Mouse (Mus musculus): ENCODE results near the gene 6030445D17Rik.

6030445D17Rik gene

GRCm38 (mm10) chr4:136462086-136462838, at the start of gene 6030445D17Rik:
TSS of gene 6030445D17Rik (plus strand) at chr4:136462250.
- peak; percentile 42 to 46 for DNase-seq (ENCODE audit: low spot score in 2 of 2)

GRCm38 (mm10) chr4:136415477-136415876, 46.6 kb upstream of the 6030445D17Rik start:
- no peak for DNase-seq (ENCODE audit: low spot score in 2 of 2)

DNA sequence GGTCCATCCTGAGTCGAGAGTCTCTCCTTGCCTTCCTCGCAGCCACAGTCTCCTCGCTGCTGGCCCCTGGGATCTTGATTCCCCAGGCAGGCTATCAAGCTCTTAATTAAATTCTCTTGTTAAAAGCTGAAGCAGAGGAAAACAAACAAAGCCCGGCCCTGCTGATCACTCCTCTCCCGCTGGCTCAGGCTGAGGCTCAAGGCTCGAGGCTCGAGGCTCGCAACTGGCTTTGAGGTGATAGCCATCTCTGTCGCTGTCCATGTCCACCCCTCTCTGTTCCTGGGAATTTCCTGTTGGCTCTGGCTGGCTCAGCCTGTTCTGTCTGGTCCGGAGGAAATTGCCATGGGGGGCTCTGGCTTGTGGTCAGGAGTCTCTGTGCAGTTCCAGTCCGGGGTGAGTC, 43.1 kb upstream of the 6030445D17Rik start:
- no peak for DNase-seq (ENCODE audit: low spot score in 2 of 2)

- no peak for DNase-seq (ENCODE audit: low spot score in 2 of 2)
Measured at GRCm38 (mm10) chr4:136419386-136419785, 42.7 kb upstream of the 6030445D17Rik start.

DNA sequence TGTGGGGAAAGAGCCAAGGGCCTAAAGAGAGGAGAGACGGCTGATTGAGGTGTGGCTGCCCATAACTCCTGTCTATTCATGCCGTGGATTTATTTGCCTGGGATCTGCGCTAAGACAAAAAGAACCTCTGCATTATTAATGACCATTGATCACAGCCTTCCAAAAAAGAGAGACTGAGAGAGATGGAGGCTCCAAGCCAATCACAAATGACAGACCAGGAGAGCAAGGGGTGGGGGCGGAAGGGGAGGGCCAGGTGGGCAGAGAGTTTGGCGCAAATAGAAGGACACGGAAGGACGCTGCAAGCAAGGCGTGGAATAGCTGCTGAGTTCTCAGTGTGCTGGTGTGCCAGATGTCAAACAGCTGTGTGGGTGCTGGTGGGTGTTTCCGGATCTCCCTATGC, 38.8 kb upstream of the 6030445D17Rik start, which contains the start of gene Htr1d:
Htr1d (plus strand) TSS at position 301 of the 400 bp plus-strand sequence.
- DNase-seq (ENCODE audit: low spot score in 2 of 2): no peak

- no peak for DNase-seq (ENCODE audit: low spot score in 2 of 2)
Measured at GRCm38 (mm10) chr4:136424120-136424999, 37.7 kb upstream of the 6030445D17Rik start.

DNA sequence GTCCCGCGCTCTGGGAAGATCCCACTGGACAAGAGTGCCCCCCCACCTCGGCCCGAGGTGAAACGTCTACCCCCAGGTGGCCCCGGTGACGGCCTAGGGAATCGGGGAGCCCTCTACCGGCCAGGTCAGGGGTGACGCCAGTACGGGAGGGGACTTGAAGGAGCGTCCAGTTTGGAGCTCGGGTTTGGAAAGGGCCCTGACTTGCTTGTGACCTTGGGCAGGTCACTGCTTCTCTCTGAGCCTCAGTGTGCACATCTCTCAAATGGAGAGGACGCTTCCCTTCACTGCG, 37.1 kb upstream of the 6030445D17Rik start:
- DNase-seq (ENCODE audit: low spot score in 2 of 2): no peak

- no peak for DNase-seq (ENCODE audit: low spot score in 2 of 2)
Measured at GRCm38 (mm10) chr4:136430609-136431375, 31.3 kb upstream of the 6030445D17Rik start.

- DNase-seq (ENCODE audit: low spot score in 2 of 2): peak in 1 of 2 experiments; percentile 30
Measured at GRCm38 (mm10) chr4:136431376-136431693, 30.7 kb upstream of the 6030445D17Rik start.

DNA sequence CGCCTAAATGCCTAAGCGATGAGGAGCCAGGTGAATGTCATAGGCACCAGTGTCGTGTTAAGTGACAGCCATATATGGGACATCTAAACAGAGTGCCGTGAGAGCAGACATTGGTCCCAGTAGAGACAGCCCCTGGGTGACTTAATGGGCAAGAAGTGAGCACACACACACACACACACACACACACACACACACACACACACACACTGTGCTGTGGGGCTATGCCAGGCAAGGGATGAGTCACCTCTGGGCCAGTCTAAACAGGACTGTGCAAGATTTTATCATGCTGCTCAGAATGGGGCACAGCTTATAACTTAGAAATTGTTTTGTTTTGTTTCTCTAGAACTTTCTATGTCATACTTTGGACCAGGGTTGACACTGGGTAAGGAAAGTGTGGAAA, 28.0 kb upstream of the 6030445D17Rik start:
- no peak for DNase-seq (ENCODE audit: low spot score in 2 of 2)

DNA sequence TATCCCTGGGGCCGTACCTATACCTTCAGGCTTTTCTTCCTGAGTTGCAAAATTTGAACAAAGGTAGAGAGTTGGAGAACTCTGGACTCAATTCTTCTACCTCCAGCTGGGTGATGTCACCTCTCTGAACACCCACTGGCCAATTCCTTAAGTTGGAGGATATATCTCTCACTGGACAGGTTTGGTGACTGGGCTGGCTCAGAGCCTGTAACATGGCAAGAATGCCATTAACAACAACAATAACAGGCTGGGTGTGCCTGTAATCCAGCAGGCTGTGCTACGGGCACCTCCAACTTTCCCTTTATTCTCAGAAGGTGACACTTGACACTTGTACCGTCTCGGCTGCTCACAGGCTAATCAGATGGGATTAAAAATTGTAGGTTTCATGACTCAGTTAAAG, 22.9 kb upstream of the 6030445D17Rik start:
- DNase-seq (ENCODE audit: low spot score in 2 of 2): no peak

DNA sequence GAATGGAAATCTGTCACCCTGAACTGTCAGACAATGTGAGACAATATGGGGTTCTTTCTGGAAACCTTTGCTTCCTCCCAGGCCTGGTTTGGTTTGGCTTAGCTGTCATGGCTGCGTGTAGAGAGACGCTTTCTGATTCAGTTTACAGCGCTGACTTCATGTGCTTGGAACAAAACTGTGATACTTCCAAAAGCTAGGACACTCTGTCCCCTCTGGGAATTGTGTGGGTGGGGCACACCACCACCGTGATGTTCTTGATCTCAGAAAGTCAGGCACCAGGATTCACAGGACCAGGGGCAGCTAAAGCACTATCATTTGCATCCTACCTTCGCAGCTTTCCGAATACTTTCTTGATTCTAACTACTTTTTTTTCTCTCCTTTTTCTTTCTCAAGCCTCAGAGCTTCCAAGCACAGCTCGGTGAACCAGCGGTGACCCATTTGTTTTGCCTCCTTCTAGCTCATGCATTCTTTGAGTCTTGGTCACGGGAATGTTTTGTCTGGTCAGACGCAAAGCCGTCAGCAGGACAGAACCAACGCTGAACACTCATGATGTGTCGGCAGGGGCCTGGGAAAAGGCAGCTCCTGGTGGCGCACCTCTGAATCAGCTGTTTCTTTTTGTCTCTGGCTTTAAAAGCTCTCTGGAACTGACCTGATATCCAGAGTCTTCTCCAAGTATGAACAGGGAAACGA, 20.6 kb upstream of the 6030445D17Rik start:
- DNase-seq (ENCODE audit: low spot score in 2 of 2): no peak

DNA sequence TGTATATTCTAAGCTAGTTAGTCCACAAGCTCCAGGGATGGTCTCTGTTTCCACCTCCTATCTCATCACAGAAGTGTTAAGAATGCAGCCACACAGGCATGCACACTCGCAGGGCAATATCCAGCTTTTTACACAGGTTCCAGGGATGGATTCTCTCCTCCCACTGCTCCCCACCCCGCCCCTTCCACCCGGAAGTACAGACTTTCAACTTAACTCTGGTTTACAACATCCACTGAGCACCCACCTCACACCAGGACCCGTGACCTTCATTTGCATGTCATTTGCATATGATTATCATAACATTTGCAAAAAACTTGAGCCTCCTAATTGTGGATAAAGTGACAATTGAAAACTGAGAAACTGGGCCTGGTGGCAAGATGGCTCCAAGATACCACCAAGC, 17.5 kb upstream of the 6030445D17Rik start:
- DNase-seq (ENCODE audit: low spot score in 2 of 2): no peak

DNA sequence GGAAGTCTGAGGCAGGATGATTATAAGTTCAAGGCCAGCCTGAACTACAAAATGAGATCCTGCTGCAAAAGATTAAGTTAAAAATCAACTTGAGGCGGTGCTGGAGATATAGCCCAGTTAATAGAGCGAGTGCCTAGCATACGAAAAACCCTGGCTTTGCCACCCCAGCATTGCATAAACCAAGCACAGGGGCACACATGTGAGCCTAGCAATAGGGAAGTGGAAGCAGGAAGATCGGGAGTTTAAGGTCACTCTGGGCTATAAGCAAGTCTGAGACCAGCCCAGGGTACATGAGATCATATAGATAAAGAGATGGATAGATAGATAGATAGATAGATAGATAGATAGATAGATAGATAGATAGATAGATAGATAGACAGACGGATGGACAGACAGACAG, 12.3 kb upstream of the 6030445D17Rik start:
- no peak for DNase-seq (ENCODE audit: low spot score in 2 of 2)

DNA sequence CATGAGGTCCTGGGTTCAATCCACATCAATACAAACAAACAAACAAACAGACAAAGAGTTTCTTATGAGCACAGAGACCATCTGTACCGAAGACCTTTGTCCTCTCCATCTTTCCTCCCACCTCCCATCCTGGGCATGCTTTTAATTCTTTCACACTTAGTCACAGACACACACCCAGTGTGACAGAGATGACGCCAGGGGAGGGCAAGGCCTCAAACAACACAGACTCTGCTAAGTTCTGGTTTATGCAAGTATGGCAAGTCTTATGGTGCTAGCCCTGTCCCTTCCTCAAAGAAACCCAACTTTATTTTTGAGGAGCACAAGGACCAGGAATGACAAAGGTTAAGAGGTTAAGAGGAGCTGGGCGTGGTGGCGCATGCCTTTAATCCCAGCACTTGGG, 11.8 kb upstream of the 6030445D17Rik start:
- DNase-seq (ENCODE audit: low spot score in 2 of 2): no peak

DNA sequence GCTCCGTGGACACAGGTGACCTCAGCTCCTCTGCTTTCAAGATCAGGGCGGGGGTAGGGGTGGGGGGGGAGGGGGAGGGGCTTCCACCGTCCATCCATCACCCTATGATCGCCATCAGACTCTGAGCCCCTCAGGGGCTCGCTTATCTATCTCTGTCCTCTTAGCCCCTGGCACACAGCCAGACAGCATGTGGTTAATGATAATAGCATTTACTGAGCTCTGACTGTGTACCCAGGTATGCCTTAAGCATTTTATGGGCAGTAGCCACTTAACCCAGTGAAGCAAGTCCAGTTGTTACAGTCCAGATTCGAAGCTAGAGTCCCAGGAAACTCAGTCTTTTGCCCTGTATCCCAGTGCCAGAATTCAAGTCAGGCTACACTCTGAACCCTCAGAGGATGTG, 10.5 kb upstream of the 6030445D17Rik start:
- no peak for DNase-seq (ENCODE audit: low spot score in 2 of 2)

GRCm38 (mm10) chr4:136452286-136452685, 9.8 kb upstream of the 6030445D17Rik start:
- DNase-seq (ENCODE audit: low spot score in 2 of 2): no peak

GRCm38 (mm10) chr4:136452792-136453191, 9.3 kb upstream of the 6030445D17Rik start:
- no peak for DNase-seq (ENCODE audit: low spot score in 2 of 2)

DNA sequence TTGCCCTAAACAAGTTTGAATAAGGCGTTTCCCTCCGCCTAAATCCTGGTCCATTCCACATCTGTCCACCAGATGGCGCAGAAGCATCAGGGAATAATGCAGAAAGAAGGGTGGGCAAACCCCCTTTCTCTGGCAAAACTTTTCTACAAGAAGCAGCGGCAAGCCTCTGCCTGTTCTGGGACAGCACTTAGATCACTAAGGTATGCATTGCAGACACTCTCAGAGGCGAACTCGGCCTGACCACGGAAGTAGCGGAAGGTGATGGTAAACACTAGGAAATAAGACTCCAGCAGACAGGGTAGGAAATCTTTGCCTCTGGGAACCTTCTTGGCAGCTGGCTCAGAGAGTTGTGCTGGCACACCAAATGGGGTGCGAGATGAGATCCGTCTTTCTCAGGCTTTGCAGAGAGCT, 7.2 kb upstream of the 6030445D17Rik start:
- peak; percentile 14 to 42 for DNase-seq (ENCODE audit: low spot score in 2 of 2)

DNA sequence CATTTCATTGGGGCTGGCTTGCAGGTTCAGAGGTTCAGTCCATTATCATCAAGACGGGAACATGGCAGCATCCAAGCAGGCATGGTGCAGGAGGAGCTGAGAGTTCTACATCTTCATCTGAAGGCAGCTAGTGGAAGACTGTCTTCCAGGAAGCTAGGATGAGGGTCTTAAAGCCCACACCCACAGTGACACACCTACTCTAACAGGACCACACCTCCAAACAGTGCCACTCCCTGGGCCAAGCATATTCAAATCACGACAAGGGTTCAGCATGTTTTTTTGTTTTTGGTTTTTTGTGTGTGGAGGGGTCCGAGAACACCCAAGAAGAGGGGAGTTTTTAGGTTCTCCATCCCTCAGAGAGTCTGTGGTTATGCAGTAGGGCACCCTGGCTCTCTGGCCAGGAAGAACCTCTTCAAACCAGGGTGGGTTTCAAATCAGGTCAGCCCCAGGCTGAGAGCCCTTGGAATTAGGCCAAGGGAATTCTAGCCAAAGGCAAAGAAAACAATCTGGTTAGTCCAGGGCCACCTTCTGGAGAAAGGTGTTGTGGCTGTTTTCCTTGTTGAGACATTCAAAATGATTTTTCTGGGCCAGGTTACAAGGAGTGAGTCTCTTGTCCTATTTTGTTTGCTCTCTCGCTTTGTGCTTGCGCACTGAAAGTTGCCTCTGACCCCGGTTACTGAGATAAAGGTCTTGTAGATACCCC, 5.4 kb upstream of the 6030445D17Rik start:
- no peak for DNase-seq (ENCODE audit: low spot score in 2 of 2)

GRCm38 (mm10) chr4:136458276-136458675, 3.8 kb upstream of the 6030445D17Rik start:
- no peak for DNase-seq (ENCODE audit: low spot score in 2 of 2)
